23 mouse cellular contexts compared by ENCODE assay signal in the genomic region with DNA sequence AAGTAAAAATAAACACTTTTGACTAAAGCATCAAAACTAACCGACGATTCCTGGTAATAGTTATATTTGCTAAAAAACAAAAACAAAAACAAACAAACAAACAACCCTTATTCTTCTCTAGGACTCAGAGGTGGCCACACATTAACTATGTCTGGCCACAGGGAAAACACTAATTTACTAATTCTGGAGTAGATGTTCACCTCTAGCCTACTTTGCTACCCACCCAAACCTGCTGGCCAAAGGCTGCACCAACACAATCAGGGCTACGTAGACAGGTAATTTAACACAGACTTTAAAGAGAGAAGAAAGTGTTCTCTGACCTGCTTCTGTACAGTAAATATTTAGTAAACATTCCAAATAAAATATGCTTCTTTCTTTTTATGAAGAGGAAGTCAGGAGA. TPM values are rescaled to one million over a fixed set of nuclear protein-coding genes. Genes with fewer than 3 reads are reported as not detected.
DNase-seq lines count a peak whose midpoint lies in the region; ATAC-seq and TF ChIP-seq lines count a peak whose summit lies in the region.
"Had no signal": no experiment of that assay in that cellular context is flagged by ENCODE, and none has a peak within 500 bp of the region (broad histone marks: within the 10 kb centered on the region; RNA-seq: fewer than 3 reads in every experiment).

No protein-coding gene starts in this region.

- peak; percentile 59 for DNase-seq in kidney, adult 2 months
- DNase-seq in kidney, adult 9 months = peak; percentile 74
- peak; percentile 5 to 55 for DNase-seq in kidney, postnatal 25 days
- DNase-seq in kidney, postnatal 4 days = no peak
- DNase-seq: adrenal gland, adult 2 months; adrenal gland, postnatal 10 days; adrenal gland, postnatal 25 days; cerebellum, adult 11 months; cerebellum, adult 18-20 months; cerebellum, adult 8-10 months; cerebellum, adult 9-11 months; cerebellum, postnatal 14 days; cerebellum, postnatal 36 days; embryo, embryonic 11 days had no signal

- no peak for TF ChIP-seq CTCF in kidney, adult 2 months (conservative IDR thresholded peaks at IDR 0.05; ENCODE audit: insufficient read depth, insufficient read length, low read depth, low read length)

- H3K27ac ChIP-seq in kidney, adult 2 months (ENCODE audit: insufficient read depth, low read depth, low read length) = no peak overlapping the region
- H3K27ac ChIP-seq in kidney, embryonic 14.5 days (ENCODE audit: low read depth, low read length) = no peak overlapping the region
- H3K27ac ChIP-seq in kidney, embryonic 16.5 days (ENCODE audit: low read length) = no peak overlapping the region
- H3K27ac ChIP-seq in hindbrain, embryonic 16.5 days (ENCODE audit: low read depth, low read length) = no peak overlapping the region
- H3K27ac ChIP-seq: embryonic facial prominence, embryonic 13.5 days; embryonic facial prominence, embryonic 15.5 days; forebrain, embryonic 10.5 days; forebrain, embryonic 12.5 days had no signal

- no peak overlapping the region for H3K4me3 ChIP-seq in kidney, adult 2 months (ENCODE audit: insufficient read depth, low read depth, low read length)
- no peak overlapping the region for H3K4me3 ChIP-seq in kidney, embryonic 14.5 days (ENCODE audit: low read length)
- no peak overlapping the region for H3K4me3 ChIP-seq in kidney, embryonic 16.5 days (ENCODE audit: low read length)
- no peak overlapping the region for H3K4me3 ChIP-seq in hindbrain, embryonic 16.5 days (ENCODE audit: low read length)
- H3K4me3 ChIP-seq: embryonic facial prominence, embryonic 13.5 days; embryonic facial prominence, embryonic 15.5 days; erythroblast, embryonic 14.5 days; forebrain, embryonic 10.5 days; forebrain, embryonic 12.5 days had no signal

- no peaks in the 10 kb centered on the region for H3K36me3 ChIP-seq in kidney, adult 2 months (ENCODE audit: control insufficient read depth, insufficient read depth, low read length)
- no peaks in the 10 kb centered on the region for H3K36me3 ChIP-seq in kidney, embryonic 14.5 days (ENCODE audit: control insufficient read depth, insufficient read depth, low read length)
- H3K36me3 ChIP-seq in kidney, embryonic 16.5 days (ENCODE audit: insufficient read depth, low read length) = no peaks in the 10 kb centered on the region
- H3K36me3 ChIP-seq in hindbrain, embryonic 16.5 days (ENCODE audit: control insufficient read depth, insufficient read depth, low read length) = no peaks in the 10 kb centered on the region
- H3K36me3 ChIP-seq: embryonic facial prominence, embryonic 13.5 days; embryonic facial prominence, embryonic 15.5 days; forebrain, embryonic 10.5 days; forebrain, embryonic 12.5 days had no signal

- WGBS in kidney, adult 2 months = 68% methylated on average over 3 of the region's 3 CpGs
- WGBS in kidney, embryonic 14.5 days = 92% methylated on average over 3 of the region's 3 CpGs
- WGBS in kidney, embryonic 16.5 days = 86% methylated on average over 3 of the region's 3 CpGs
- WGBS in hindbrain, embryonic 16.5 days = 95% methylated on average over 3 of the region's 3 CpGs

- TF ChIP-seq POLR2A in kidney, adult 2 months (IDR thresholded peaks at IDR 0.05; ENCODE audit: low read depth, low read length) = no peak

- no peaks in the 10 kb centered on the region for H3K9me3 ChIP-seq in kidney, embryonic 14.5 days (ENCODE audit: control insufficient read depth, low read length)
- no peaks in the 10 kb centered on the region for H3K9me3 ChIP-seq in kidney, embryonic 16.5 days (ENCODE audit: low read length)
- peaks cover 4% of the 10 kb centered on the region for H3K9me3 ChIP-seq in hindbrain, embryonic 16.5 days (ENCODE audit: control insufficient read depth, low read length)
- H3K9me3 ChIP-seq: embryonic facial prominence, embryonic 13.5 days; embryonic facial prominence, embryonic 15.5 days; forebrain, embryonic 10.5 days; forebrain, embryonic 12.5 days had no signal

- no peak for ATAC-seq in kidney, embryonic 14.5 days (ENCODE audit: low FRiP score, low TSS enrichment)
- no peak for ATAC-seq in kidney, embryonic 16.5 days (ENCODE audit: low FRiP score, low TSS enrichment)
- ATAC-seq in hindbrain, embryonic 16.5 days = no peak
- ATAC-seq: forebrain, embryonic 14.5 days had no signal

- H3K9ac ChIP-seq in kidney, embryonic 14.5 days (ENCODE audit: low read depth, low read length) = no peak overlapping the region
- H3K9ac ChIP-seq in kidney, embryonic 16.5 days (replicated peaks; ENCODE audit: low read length) = no peak overlapping the region
- no peak overlapping the region for H3K9ac ChIP-seq in hindbrain, embryonic 16.5 days (ENCODE audit: low read depth, low read length)
- H3K9ac ChIP-seq: embryonic facial prominence, embryonic 13.5 days; embryonic facial prominence, embryonic 15.5 days; forebrain, embryonic 12.5 days had no signal

- H3K4me2 ChIP-seq in kidney, embryonic 14.5 days (replicated peaks; ENCODE audit: low read depth, low read length) = no peak overlapping the region
- H3K4me2 ChIP-seq in kidney, embryonic 16.5 days (replicated peaks; ENCODE audit: low read depth, low read length) = no peak overlapping the region
- H3K4me2 ChIP-seq in hindbrain, embryonic 16.5 days (ENCODE audit: low read length) = no peak overlapping the region
- H3K4me2 ChIP-seq: embryonic facial prominence, embryonic 13.5 days; embryonic facial prominence, embryonic 15.5 days; forebrain, embryonic 12.5 days had no signal

- no peaks in the 10 kb centered on the region for H3K27me3 ChIP-seq in kidney, adult 2 months (replicated peaks; ENCODE audit: control insufficient read depth, insufficient read depth, low read length)
- H3K27me3 ChIP-seq in kidney, embryonic 14.5 days (ENCODE audit: control insufficient read depth, insufficient read depth, low read length) = no peaks in the 10 kb centered on the region
- no peaks in the 10 kb centered on the region for H3K27me3 ChIP-seq in kidney, embryonic 16.5 days (ENCODE audit: insufficient read depth, low read length)
- no peaks in the 10 kb centered on the region for H3K27me3 ChIP-seq in hindbrain, embryonic 16.5 days (replicated peaks; ENCODE audit: control insufficient read depth, insufficient read depth, low read length)
- H3K27me3 ChIP-seq: embryonic facial prominence, embryonic 13.5 days; embryonic facial prominence, embryonic 15.5 days; forebrain, embryonic 12.5 days had no signal

- peaks cover 3% of the 10 kb centered on the region; the same call in 1 of the 2 replicates for H3K4me1 ChIP-seq in kidney, adult 2 months (ENCODE audit: control insufficient read depth, insufficient read depth, low read length)
- H3K4me1 ChIP-seq in kidney, embryonic 14.5 days (ENCODE audit: control insufficient read depth, insufficient read depth, low read length) = no peaks in the 10 kb centered on the region
- no peaks in the 10 kb centered on the region for H3K4me1 ChIP-seq in kidney, embryonic 16.5 days (ENCODE audit: insufficient read depth, low read length)
- no peaks in the 10 kb centered on the region for H3K4me1 ChIP-seq in hindbrain, embryonic 16.5 days (ENCODE audit: control insufficient read depth, insufficient read depth, low read depth, low read length)
- H3K4me1 ChIP-seq: embryonic facial prominence, embryonic 13.5 days; embryonic facial prominence, embryonic 15.5 days; forebrain, embryonic 10.5 days; forebrain, embryonic 12.5 days had no signal

RNA-seq across cellular contexts. Expression of a gene that starts 31.2 kb away (rescaled TPM):
- 71.2 and 78.0 TPM in 2 replicates for polyA plus RNA-seq in kidney, adult 2 months (2012; rRNA removed)
- 9.3 and 15.5 TPM in 2 replicates for polyA plus RNA-seq in kidney, embryonic 14.5 days (2014; fragmentation: Nextera tagmentation; extraction: Ambion mirVana)
- 16.0 and 18.6 TPM in 2 replicates for polyA plus RNA-seq in kidney, embryonic 16.5 days (2015; fragmentation: Nextera tagmentation; extraction: Ambion mirVana)
- 7.9 and 8.4 TPM in 2 replicates for polyA plus RNA-seq in hindbrain, embryonic 16.5 days (2015; fragmentation: Nextera tagmentation; extraction: Ambion mirVana)

Comparison
In these comparisons a context has a peak if more than half of its experiments do, and no peak if none do; other contexts are left out.
1. DNase-seq: peak in kidney, adult 2 months (single experiment), kidney, adult 9 months (single experiment) and kidney, postnatal 25 days (2 of 2); none in kidney, postnatal 4 days (0 of 2).